In genomic region chr8:95871690-95872089, GRCm38 (mm10) we compare ENCODE assay signal across 18 mouse cellular contexts. TPM values are rescaled to one million over a fixed set of nuclear protein-coding genes. Genes with fewer than 3 reads are reported as not detected.
DNase-seq lines count a peak whose midpoint lies in the region.
"Had no signal": no experiment of that assay in that cellular context is flagged by ENCODE, and none has a peak within 500 bp of the region (broad histone marks: within the 10 kb centered on the region; RNA-seq: fewer than 3 reads in every experiment).

No protein-coding gene starts in this region.

- no peak overlapping the region for H3K4me3 ChIP-seq in heart, embryonic 10.5 days

- H3K27me3 ChIP-seq in heart, embryonic 10.5 days (ENCODE audit: insufficient read depth, poor library complexity, severe bottlenecking): no peaks in the 10 kb centered on the region
- H3K27me3 ChIP-seq: CH12.LX, Patski had no signal

- no peaks in the 10 kb centered on the region for H3K9me3 ChIP-seq in heart, embryonic 10.5 days

- no peaks in the 10 kb centered on the region for H3K4me1 ChIP-seq in heart, embryonic 10.5 days

- H3K36me3 ChIP-seq in heart, embryonic 10.5 days: peaks cover 100% of the 10 kb centered on the region

- 84% methylated on average over 16 of the region's 16 CpGs for WGBS in heart, embryonic 10.5 days

- intact Hi-C loops in heart, postnatal 10 days (cut with DNase I): no loop called here

- peak; percentile 84 for DNase-seq in heart, adult 11 months
- no peak for DNase-seq in heart, postnatal 10 days
- DNase-seq in heart, embryonic 10.5 days (ENCODE audit: low spot score): peak; percentile 56
- no peak for DNase-seq in heart, adult 8-10 months (ENCODE audit: low spot score)
- DNase-seq in testis, postnatal 10 days (ENCODE audit: low spot score): peak; percentile 35
- DNase-seq in testis, postnatal 14 days (ENCODE audit: low spot score): no peak
- DNase-seq: adrenal gland, adult 2 months; adrenal gland, adult 8-10 months; adrenal gland, postnatal 10 days; adrenal gland, postnatal 14 days; adrenal gland, postnatal 25 days; adrenal gland, postnatal 36 days; B cell, adult 2 months; cerebellum, adult 11 months; cerebellum, adult 11-12 months; cerebellum, adult 18-20 months had no signal

- no peak overlapping the region for H3K27ac ChIP-seq in heart, embryonic 10.5 days

RNA-seq across cellular contexts. Expression of gene Got2, which starts 16.7 kb away (rescaled TPM):
- total RNA-seq in heart, postnatal 10 days (2021): 100 to 1,000 TPM; 638 to 661 TPM
- polyA plus RNA-seq in heart, embryonic 10.5 days (2016; fragmentation: Nextera tagmentation; extraction: Ambion mirVana): 244 and 290 TPM in 2 replicates
- total RNA-seq in heart, adult 8-10 months (2022): 100 to 1,000 TPM; 775 to 831 (median 786) TPM

RNA-seq across cellular contexts. Expression of gene Slc38a7, which starts 18.4 kb away (rescaled TPM):
- total RNA-seq in heart, postnatal 10 days (2021): 10 to 100 TPM in 1 of 2 experiments, 1 to 10 TPM in 1; 9.9 to 11.5 TPM
- polyA plus RNA-seq in heart, embryonic 10.5 days (2016; fragmentation: Nextera tagmentation; extraction: Ambion mirVana): 13.5 and 14.3 TPM in 2 replicates
- total RNA-seq in heart, adult 8-10 months (2022): 10 to 100 TPM; 11.2 to 13.5 (median 12.4) TPM

RNA-seq across cellular contexts. Expression of gene Sap18b, which starts 46.5 kb away (rescaled TPM):
- total RNA-seq in heart, postnatal 10 days (2021): 100 to 1,000 TPM in 1 of 2 experiments, 10 to 100 TPM in 1; 97.5 to 101 TPM
- polyA plus RNA-seq in heart, embryonic 10.5 days (2016; fragmentation: Nextera tagmentation; extraction: Ambion mirVana): 321 and 398 TPM in 2 replicates
- 100 to 1,000 TPM in 1 of 4 experiments, 10 to 100 TPM in 3; 63.8 to 106 (median 80.1) TPM for total RNA-seq in heart, adult 8-10 months (2022)

Comparison
In these comparisons a context has a peak if more than half of its experiments do, and no peak if none do; other contexts are left out.
1. DNase-seq: peak in heart, adult 11 months (single experiment), heart, embryonic 10.5 days (single experiment) and testis, postnatal 10 days (single experiment); none in heart, postnatal 10 days (0 of 2), heart, adult 8-10 months (single experiment) and testis, postnatal 14 days (single experiment).